Mouse (Mus musculus) intestine, embryonic 14.5 days (tissue): ENCODE results near the gene Aldh3a2. TPM values are rescaled to one million over a fixed set of nuclear protein-coding genes. Genes with fewer than 3 reads are reported as not detected.
A peak's percentile ranks its signal among the peaks of the same experiment; 100 is the strongest.

ENCODE experiments used
- ATAC-seq: fragments of 200-750 bp; cut with Nextera tagmentation; replicated peaks from 2 replicates; pipeline ENCODE4 v1.8.0; 2017; ENCODE audit warnings: low read depth, moderate number of reproducible peaks, moderate TSS enrichment, moderate library complexity; ENCODE audit not compliant: low FRiP score, low TSS enrichment
- DNase-seq: peaks from one replicate; pipeline ENCODE4 v3.0.0-alpha.2; 2018; ENCODE audit warnings: low spot score
- H3K27ac ChIP-seq: fragments of 300-500 bp; sonication (generic); 2 replicates; pipeline ENCODE4 v1.5.1; 2014; ENCODE audit warnings: low read depth, mild to moderate bottlenecking, control low read depth
- H3K27me3 ChIP-seq: fragments of 300-500 bp; sonication (generic); replicated peaks from 2 replicates; pipeline ENCODE4 v1.6.1; 2014; ENCODE audit warnings: low read length, control low read depth; ENCODE audit not compliant: control insufficient read depth, insufficient read depth
- H3K36me3 ChIP-seq: fragments of 300-500 bp; sonication (generic); 2 replicates; pipeline ENCODE4 v1.6.1; 2014; ENCODE audit warnings: low read length, control low read depth; ENCODE audit not compliant: control insufficient read depth, insufficient read depth
- H3K4me1 ChIP-seq: fragments of 300-500 bp; sonication (generic); replicated peaks from 2 replicates; pipeline ENCODE4 v1.6.1; 2014; ENCODE audit warnings: low read length, control low read depth, mixed read lengths; ENCODE audit not compliant: control insufficient read depth, insufficient read depth
- H3K4me2 ChIP-seq: fragments of 300-500 bp; sonication (generic); 2 replicates; pipeline ENCODE4 v1.6.1; 2014; ENCODE audit warnings: low read length
- H3K4me3 ChIP-seq: fragments of 300-500 bp; sonication (generic); 2 replicates; pipeline ENCODE4 v1.5.1; 2014; ENCODE audit warnings: low read depth, low read length, control low read depth, mixed read lengths
- H3K9ac ChIP-seq: fragments of 300-500 bp; sonication (generic); 2 replicates; pipeline ENCODE4 v1.6.1; 2014; ENCODE audit warnings: mild to moderate bottlenecking, low read length
- H3K9me3 ChIP-seq: fragments of 300-500 bp; sonication (generic); 2 replicates; pipeline ENCODE4 v1.6.1; 2016; ENCODE audit warnings: low read length, control low read depth; ENCODE audit not compliant: control insufficient read depth
- WGBS: fragments of 180-500 bp; shearing (Covaris S2); extraction: QIAGEN DNeasy Blood & Tissue Kit; methylation state at CpG from one replicate; pipeline ENCODE4 v1.1.7; 2014; 5-methylcytosine and 5-hydroxymethylcytosine counted together
- polyA plus RNA-seq: library from polyadenylated mRNA; unstranded; fragments of >200 nt; fragmentation: Nextera tagmentation; extraction: Ambion mirVana; gene quantifications from 2 replicates; pipeline ENCODE4 v1.2.1, GENCODE M21; 2014

The Aldh3a2 gene
- polyA plus RNA-seq, 1 experiment from 2014 or later: 47.9 TPM

DNA sequence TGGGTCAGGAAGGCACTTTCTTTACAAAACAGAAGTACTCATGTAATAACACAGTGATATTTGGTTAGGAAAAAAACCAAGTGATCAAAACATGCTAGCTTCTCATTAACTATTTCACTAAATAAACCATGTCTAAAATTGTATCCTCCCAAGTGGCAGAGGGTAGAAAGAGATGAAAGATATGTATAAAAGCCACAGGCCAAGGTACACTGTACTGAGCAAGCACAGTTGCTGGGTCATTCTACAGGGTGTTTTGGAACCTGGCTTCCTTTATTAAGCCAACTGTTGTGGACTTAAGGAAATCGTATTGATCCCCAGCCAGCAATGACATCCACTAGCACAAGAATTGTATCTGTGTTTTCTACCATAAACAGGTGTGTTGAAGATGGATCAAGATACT is 3.4 kb downstream of the Aldh3a2 start:
- DNase-seq (no peak), ATAC-seq (no peak)
- Histone ChIP-seq H3K27ac (no peak overlapping the region), H3K9me3 (no peaks in the 10 kb centered on the region), H3K36me3 (peaks cover 46% of the 10 kb centered on the region), H3K4me2 (no peak overlapping the region), H3K4me3 (no peak overlapping the region), H3K4me1 (no peaks in the 10 kb centered on the region), H3K27me3 (no peaks in the 10 kb centered on the region), H3K9ac (no peak overlapping the region)
- 79% methylated on average over 1 of the region's 1 CpGs for WGBS

DNA sequence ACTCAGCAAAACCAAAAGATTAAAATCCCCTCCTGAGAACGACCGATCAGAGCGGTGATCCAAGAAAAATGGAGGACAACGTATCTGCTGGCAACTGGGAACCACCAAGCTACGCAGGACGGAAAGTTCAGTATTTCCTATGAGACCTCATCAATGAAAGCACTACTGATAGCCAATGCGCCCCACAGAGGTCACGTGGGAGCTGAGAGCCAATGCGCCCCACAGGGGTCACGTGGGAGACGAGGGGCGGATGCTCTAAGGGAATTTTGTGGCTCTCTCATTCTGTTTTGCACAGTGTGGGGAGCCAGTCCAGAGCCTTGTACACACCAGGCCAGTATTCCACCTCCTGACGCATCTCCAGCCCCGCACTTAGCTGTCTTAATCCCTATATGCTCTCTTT is 4.7 kb downstream of the Aldh3a2 start:
- Histone ChIP-seq H3K9ac (no peak overlapping the region), H3K4me2 (no peak overlapping the region)
- 96% methylated on average over 14 of the region's 14 CpGs for WGBS

DNA sequence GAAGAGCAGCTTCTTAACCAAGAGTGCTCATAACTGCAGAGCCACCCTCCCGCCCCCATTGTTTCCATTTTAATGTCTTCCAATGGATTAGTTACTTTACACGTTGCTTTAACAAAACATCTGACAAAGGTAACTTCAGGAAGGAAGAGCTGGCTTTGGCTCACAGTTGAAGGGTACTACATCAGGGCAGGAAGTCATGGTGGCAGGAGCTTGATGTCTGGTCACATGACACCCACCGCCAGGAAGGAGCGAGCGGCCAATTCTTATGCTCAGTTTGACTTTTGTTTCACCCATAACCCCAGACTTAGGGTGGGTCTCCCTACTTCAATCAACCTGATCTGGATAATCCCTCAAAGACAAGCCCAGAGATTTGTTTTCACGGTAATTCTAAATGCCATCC is 8.2 kb downstream of the Aldh3a2 start:
- H3K4me3 ChIP-seq: no peak overlapping the region
- DNase-seq: no peak
- H3K36me3 ChIP-seq: peaks cover 81% of the 10 kb centered on the region

More for the DNA sequence above, 4.7 kb downstream of the Aldh3a2 start:
- H3K4me1 ChIP-seq: no peaks in the 10 kb centered on the region
- H3K9me3 ChIP-seq: no peaks in the 10 kb centered on the region
- H3K27me3 ChIP-seq: no peaks in the 10 kb centered on the region
- no peak overlapping the region for H3K27ac ChIP-seq
- no peak overlapping the region for H3K4me3 ChIP-seq
- peaks cover 57% of the 10 kb centered on the region for H3K36me3 ChIP-seq
- no peak for ATAC-seq
- DNase-seq: no peak

DNA sequence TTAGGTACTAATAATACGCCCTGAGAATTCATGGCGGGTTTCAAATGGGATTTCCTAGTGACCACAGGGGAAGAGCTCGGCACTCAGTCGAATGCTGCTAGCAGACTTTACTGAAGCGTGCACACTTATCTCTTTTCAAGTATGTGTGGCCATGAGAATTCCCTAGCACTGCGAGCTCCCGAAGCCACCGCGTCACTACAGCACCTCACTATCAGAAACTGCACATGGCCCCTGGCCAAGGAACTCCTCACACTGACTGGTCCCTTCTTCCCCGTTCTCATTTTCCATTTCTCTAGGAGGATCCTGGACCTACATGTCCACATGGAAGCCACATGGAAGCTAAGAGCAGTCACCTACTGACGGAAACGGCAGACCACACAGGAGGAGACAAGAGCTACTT is 14.5 kb downstream of the Aldh3a2 start:
- Histone ChIP-seq H3K27me3 (no peaks in the 10 kb centered on the region), H3K4me1 (no peaks in the 10 kb centered on the region), H3K27ac (no peak overlapping the region), H3K36me3 (peaks cover 73% of the 10 kb centered on the region), H3K9ac (no peak overlapping the region), H3K4me3 (no peak overlapping the region), H3K9me3 (no peaks in the 10 kb centered on the region), H3K4me2 (no peak overlapping the region)
- DNase-seq: no peak
- ATAC-seq: no peak
- 92% methylated on average over 12 of the region's 12 CpGs for WGBS

More for the DNA sequence above, 8.2 kb downstream of the Aldh3a2 start:
- H3K27me3 ChIP-seq: no peaks in the 10 kb centered on the region
- no peak overlapping the region for H3K27ac ChIP-seq
- H3K4me1 ChIP-seq: no peaks in the 10 kb centered on the region
- 97% methylated on average over 6 of the region's 6 CpGs for WGBS
- H3K9me3 ChIP-seq: no peaks in the 10 kb centered on the region
- ATAC-seq: no peak
- H3K4me2 ChIP-seq: no peak overlapping the region
- no peak overlapping the region for H3K9ac ChIP-seq

DNA sequence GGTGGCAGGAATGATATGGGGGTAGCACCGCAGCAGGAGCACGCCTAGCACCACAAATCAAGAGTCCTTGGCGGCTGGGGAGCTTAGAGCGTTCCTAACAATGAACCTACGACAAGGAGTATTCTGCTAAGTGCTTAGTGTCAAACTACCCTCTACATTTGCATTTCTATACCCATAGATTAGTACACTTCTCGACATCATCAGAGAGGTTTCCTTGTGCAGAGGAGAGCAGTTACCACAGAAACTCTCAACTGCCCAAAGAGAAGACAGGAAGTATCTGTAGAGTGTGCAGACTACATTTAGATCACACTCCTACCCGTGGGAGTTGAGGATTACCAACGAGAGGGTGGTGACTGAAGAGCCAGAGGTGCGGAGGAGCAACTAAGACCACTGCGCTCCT is 15.5 kb downstream of the Aldh3a2 start:
- H3K4me3 ChIP-seq: no peak overlapping the region
- H3K4me2 ChIP-seq: no peak overlapping the region
- no peaks in the 10 kb centered on the region for H3K27me3 ChIP-seq
- 80% methylated on average over 10 of the region's 10 CpGs for WGBS
- no peak overlapping the region for H3K9ac ChIP-seq
- H3K9me3 ChIP-seq: no peaks in the 10 kb centered on the region
- no peak overlapping the region for H3K27ac ChIP-seq
- no peaks in the 10 kb centered on the region for H3K4me1 ChIP-seq
- ATAC-seq (no peak), DNase-seq (no peak)
- H3K36me3 ChIP-seq: peaks cover 67% of the 10 kb centered on the region

DNA sequence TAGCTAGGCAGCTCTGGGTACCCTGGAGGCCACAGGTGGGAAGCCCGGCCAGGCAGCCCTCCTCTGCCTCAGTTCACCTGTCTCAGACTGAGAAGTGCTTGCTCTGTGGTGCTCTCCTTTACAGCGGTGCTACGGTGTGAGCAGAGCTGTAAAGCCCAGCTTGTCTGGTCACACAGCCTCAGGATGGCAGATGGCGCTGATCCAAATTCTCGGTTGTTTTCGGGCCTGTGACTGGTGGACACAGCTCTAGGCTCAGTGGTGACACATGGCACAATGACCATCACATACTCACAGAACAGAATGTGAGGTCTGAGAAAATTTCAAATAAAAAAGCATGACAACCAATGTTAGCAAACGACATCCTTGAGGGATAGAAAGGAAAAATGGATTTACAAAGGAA is 22.9 kb downstream of the Aldh3a2 start:
- WGBS: 88% methylated on average over 7 of the region's 7 CpGs

DNA sequence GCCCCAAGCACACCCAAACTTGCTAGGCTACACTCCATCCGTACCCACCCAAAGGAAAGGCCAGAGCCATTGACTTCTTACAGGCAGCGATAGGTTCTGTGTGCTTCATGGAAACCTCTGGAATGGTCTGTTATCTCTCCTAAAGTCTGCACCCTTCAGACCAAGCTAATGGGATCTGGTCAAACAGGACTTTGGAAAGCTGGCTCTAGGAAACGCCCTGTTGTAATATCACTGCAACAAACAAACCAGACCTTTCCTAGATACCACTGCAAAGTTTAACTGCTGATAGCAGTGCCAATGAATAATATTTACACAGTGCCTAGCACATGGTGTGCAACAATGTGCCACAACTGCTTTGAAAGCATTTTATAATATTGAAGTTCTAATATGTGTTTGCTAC is 31.2 kb downstream of the Aldh3a2 start:
- WGBS: 65% methylated on average over 3 of the region's 3 CpGs
- no peak overlapping the region for H3K27ac ChIP-seq
- no peak for DNase-seq
- no peak overlapping the region for H3K4me3 ChIP-seq
- no peaks in the 10 kb centered on the region for H3K36me3 ChIP-seq
- H3K9ac ChIP-seq: no peak overlapping the region
- H3K27me3 ChIP-seq: no peaks in the 10 kb centered on the region
- H3K9me3 ChIP-seq: no peaks in the 10 kb centered on the region
- H3K4me2 ChIP-seq: no peak overlapping the region
- no peak for ATAC-seq
- no peaks in the 10 kb centered on the region; the same call in 1 of the 2 replicates for H3K4me1 ChIP-seq

More for the DNA sequence above, 22.9 kb downstream of the Aldh3a2 start:
- ATAC-seq (no peak), DNase-seq (no peak)
- Histone ChIP-seq H3K27me3 (no peaks in the 10 kb centered on the region), H3K4me1 (no peaks in the 10 kb centered on the region), H3K36me3 (peaks cover 28% of the 10 kb centered on the region), H3K27ac (no peak overlapping the region), H3K4me3 (no peak overlapping the region), H3K9me3 (no peaks in the 10 kb centered on the region), H3K4me2 (no peak overlapping the region), H3K9ac (no peak overlapping the region)

DNA sequence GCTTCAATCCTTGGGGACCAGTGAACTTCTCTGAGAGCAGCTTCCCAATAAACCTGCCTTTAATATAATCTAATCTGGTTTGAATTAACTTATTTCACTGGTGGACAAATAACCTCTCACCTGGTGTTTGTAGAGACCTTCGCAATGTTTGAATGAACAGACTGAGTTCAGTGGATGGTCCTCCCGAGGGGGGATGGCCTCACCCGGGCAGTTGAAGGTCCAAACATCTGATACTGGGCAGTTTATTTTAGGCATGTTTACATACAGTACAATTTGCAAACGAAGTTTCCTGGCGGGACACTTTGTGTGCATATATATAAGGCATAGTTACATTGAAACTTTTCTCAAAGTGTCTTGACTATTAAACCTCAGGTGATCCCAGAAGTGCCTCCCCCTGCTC is 33.1 kb downstream of the Aldh3a2 start:
- Histone ChIP-seq H3K27ac (no peak overlapping the region), H3K4me1 (no peaks in the 10 kb centered on the region; the same call in 1 of the 2 replicates), H3K9me3 (no peaks in the 10 kb centered on the region), H3K36me3 (no peaks in the 10 kb centered on the region), H3K4me3 (no peak overlapping the region), H3K4me2 (no peak overlapping the region), H3K9ac (no peak overlapping the region), H3K27me3 (no peaks in the 10 kb centered on the region)
- 29% methylated on average over 5 of the region's 5 CpGs for WGBS
- ATAC-seq (no peak), DNase-seq (no peak)

DNA sequence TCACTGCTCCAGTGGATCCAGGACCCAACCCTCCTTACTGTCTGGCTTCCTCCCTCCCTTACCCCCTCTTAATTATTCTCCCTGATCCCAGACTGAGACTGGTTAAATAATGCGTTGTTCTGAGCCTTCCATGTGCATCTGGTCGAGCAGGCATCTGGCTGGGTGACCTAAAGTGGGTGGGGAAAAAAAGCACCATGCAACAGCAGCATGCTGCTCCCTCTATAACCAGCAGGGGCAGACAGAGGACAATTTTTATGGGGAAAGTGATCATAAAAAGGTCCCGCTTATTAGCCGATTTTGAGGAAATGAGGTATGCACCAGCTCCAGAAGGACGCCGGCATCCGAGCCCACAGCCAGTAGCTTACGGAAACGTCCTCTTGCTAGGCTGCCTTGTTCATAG is 35.9 kb downstream of the Aldh3a2 start:
- Histone ChIP-seq H3K4me3 (no peak overlapping the region), H3K9ac (no peak overlapping the region), H3K27me3 (no peaks in the 10 kb centered on the region), H3K4me2 (peak overlapping the region; percentile 2; the same call in 1 of the 2 replicates), H3K9me3 (no peaks in the 10 kb centered on the region), H3K27ac (no peak overlapping the region), H3K36me3 (no peaks in the 10 kb centered on the region), H3K4me1 (peaks cover under 1% of the 10 kb centered on the region; the same call in 1 of the 2 replicates)
- WGBS: 7% methylated on average over 9 of the region's 9 CpGs
- ATAC-seq (peak; percentile 73; the same call in 1 of the 2 replicates), DNase-seq (peak; percentile 73)
